Mouse (Mus musculus): ENCODE measurements around the gene Aqp11. TPM values are rescaled to one million over a fixed set of nuclear protein-coding genes. Genes with fewer than 3 reads are reported as not detected.

Gene Aqp11
- polyA plus RNA-seq, 1 experiment from 2014 or later = 16.5 TPM

DNA sequence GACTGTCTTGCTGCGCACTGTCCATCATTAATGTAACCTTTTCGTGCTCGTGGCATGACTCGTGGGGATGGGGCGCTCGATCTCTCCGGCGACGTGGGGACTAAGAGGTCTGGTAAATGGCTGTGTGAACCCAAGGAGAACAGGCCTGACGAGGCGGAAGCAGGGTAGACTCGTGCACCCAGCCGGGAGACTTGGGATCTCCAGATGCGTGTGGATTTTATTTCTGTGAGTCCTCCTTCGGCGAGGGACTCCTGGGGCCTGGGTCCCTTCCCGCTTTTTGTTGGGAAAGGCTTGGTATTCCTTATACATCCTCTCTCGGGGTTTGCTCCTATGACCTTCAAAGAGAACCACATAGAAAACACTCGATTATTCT is 42.0 kb downstream of the Aqp11 start:
- Histone ChIP-seq H3K27ac (peak overlapping the region; percentile 85), H3K4me3 (replicated peaks) (peak overlapping the region; percentile 86), H3K36me3 (peaks cover 21% of the 10 kb centered on the region), H3K9me3 (replicated peaks) (0 out of 2 replicates have a peak, but pooled peaks cover 7% of the 10 kb centered on the region), H3K27me3 (no peaks in the 10 kb centered on the region), H3K4me2 (peak overlapping the region; percentile 68), H3K4me1 (peaks cover 12% of the 10 kb centered on the region), H3K9ac (peak overlapping the region; percentile 77)
- 38% methylated on average over 19 of the region's 19 CpGs for WGBS
- peak; percentile 73 for ATAC-seq (replicated peaks; ENCODE audit: low FRiP score)

DNA sequence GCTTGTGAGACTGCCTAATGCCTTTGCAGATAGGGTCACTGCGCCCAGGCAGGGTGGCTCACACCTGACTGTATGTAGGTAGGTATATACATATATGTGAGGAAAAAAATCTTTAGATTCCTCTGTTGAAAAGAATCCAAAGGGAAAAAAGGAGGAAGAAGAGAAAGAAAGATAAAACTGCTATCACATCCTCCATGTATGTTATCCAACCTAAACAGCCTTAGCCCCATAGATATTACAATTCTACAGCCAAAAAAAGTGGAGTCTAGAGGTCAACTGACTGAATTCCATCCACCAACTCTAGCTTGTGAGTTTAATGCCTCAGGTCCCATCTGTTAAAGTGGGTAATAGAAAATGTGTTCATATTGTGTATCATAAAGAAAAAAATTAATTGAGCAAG is 42.6 kb downstream of the Aqp11 start:
- no peak for ATAC-seq (replicated peaks; ENCODE audit: low FRiP score)
- H3K27me3 ChIP-seq = no peaks in the 10 kb centered on the region
- no peak overlapping the region for H3K9ac ChIP-seq
- peak overlapping the region; percentile 68 for H3K4me2 ChIP-seq
- H3K4me3 ChIP-seq (replicated peaks) = peak overlapping the region; percentile 86; the same call in 1 of the 2 replicates
- H3K4me1 ChIP-seq = peaks cover 12% of the 10 kb centered on the region
- WGBS = 97% methylated on average over 1 of the region's 1 CpGs
- no peak overlapping the region for H3K27ac ChIP-seq
- 0 out of 2 replicates have a peak, but pooled peaks cover 7% of the 10 kb centered on the region for H3K9me3 ChIP-seq (replicated peaks)
- H3K36me3 ChIP-seq = peaks cover 21% of the 10 kb centered on the region

DNA sequence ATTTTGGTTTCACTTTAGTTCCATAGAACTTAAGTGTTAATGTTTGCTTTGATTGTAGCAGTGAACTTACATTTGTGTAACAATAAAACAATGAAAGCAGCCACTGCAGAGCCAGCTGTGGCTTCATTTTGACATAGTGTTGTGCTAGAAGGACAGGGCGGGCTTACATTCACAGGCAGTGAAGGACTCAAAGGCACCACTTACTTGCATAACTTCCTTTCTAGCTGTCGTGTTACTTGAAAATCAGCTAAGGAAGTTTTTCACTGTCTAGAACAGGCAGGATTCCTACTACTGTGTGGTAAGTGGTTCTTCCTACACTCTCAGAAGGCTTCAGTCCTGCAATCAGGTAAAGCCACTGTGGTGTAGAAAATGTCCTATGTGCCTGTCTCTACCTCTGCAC is 50.3 kb downstream of the Aqp11 start:
- no peaks in the 10 kb centered on the region for H3K9me3 ChIP-seq (replicated peaks)
- no peak overlapping the region for H3K4me2 ChIP-seq
- no peak overlapping the region for H3K4me3 ChIP-seq (replicated peaks)
- 78% methylated on average over 2 of the region's 2 CpGs for WGBS
- H3K4me1 ChIP-seq = no peaks in the 10 kb centered on the region
- no peaks in the 10 kb centered on the region for H3K27me3 ChIP-seq
- ATAC-seq (replicated peaks; ENCODE audit: low FRiP score) = no peak
- peaks cover 43% of the 10 kb centered on the region for H3K36me3 ChIP-seq
- H3K9ac ChIP-seq = no peak overlapping the region
- H3K27ac ChIP-seq = no peak overlapping the region

DNA sequence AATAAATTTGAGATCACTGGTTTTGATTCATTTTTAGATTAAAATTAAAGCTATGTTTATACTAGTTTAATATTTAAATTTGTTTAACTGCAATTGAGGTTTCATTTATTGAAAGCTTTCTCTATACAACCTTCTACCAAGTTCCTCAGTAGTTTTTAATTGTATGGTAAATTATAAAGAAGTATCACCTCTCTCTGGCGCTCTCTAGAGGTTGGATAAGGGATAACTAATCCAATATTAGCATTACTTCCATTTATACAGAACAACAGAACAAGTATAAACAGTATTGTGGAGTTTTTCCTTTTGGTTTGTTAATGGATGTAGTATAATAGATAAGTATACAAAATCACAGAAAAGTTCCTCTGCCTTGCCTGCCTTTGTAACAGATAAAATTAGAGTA is 58.9 kb downstream of the Aqp11 start:
- H3K4me2 ChIP-seq = no peak overlapping the region
- no peaks in the 10 kb centered on the region for H3K27me3 ChIP-seq
- no peaks in the 10 kb centered on the region for H3K9me3 ChIP-seq (replicated peaks)
- ATAC-seq (replicated peaks; ENCODE audit: low FRiP score) = no peak
- H3K4me3 ChIP-seq (replicated peaks) = no peak overlapping the region
- no peak overlapping the region for H3K27ac ChIP-seq
- H3K9ac ChIP-seq = no peak overlapping the region
- H3K4me1 ChIP-seq = no peaks in the 10 kb centered on the region
- 24% methylated on average over 1 of the region's 1 CpGs for whole genome bisulfite sequencing
- H3K36me3 ChIP-seq = peaks cover 74% of the 10 kb centered on the region

Other genes starting within 250 kb of the Aqp11 start
- 45.9 and 51.7 TPM in 2 replicates for gene Aamdc, start 158.8 kb downstream of the Aqp11 start, polyA plus RNA-seq (2015; fragmentation: Nextera tagmentation; extraction: Ambion mirVana)
- 23.8 and 27.8 TPM in 2 replicates for gene Rsf1, start 158.4 kb downstream of the Aqp11 start, polyA plus RNA-seq (2015; fragmentation: Nextera tagmentation; extraction: Ambion mirVana)
- 193 and 202 TPM in 2 replicates for gene Clns1a, start 41.7 kb downstream of the Aqp11 start, polyA plus RNA-seq (2015; fragmentation: Nextera tagmentation; extraction: Ambion mirVana)
- gene Pak1, start 50.3 kb upstream of the Aqp11 start, polyA plus RNA-seq (2015; fragmentation: Nextera tagmentation; extraction: Ambion mirVana) = 16.4 and 17.2 TPM in 2 replicates
- not detected in 2 replicates for gene Gdpd4, start 181.7 kb upstream of the Aqp11 start, polyA plus RNA-seq (2015; fragmentation: Nextera tagmentation; extraction: Ambion mirVana)

Measured in kidney, embryonic 15.5 days (tissue).